Mouse (Mus musculus): ENCODE data around the gene Cdk2ap2. TPM values are rescaled to one million over a fixed set of nuclear protein-coding genes. Genes with fewer than 3 reads are reported as not detected.
A peak's percentile ranks its signal among the peaks of the same experiment; 100 is the strongest.
"Not testable (repeated sequence)": the region's sequence is repeated elsewhere in the genome, so short reads cannot be mapped to it uniquely, and the experiment has no call there.

Gene Cdk2ap2
- 26.9 and 32.5 TPM in 2 replicates for polyA plus RNA-seq (2011; ENCODE audit: insufficient read depth, insufficient read length, low read depth, missing spikeins)

DNA sequence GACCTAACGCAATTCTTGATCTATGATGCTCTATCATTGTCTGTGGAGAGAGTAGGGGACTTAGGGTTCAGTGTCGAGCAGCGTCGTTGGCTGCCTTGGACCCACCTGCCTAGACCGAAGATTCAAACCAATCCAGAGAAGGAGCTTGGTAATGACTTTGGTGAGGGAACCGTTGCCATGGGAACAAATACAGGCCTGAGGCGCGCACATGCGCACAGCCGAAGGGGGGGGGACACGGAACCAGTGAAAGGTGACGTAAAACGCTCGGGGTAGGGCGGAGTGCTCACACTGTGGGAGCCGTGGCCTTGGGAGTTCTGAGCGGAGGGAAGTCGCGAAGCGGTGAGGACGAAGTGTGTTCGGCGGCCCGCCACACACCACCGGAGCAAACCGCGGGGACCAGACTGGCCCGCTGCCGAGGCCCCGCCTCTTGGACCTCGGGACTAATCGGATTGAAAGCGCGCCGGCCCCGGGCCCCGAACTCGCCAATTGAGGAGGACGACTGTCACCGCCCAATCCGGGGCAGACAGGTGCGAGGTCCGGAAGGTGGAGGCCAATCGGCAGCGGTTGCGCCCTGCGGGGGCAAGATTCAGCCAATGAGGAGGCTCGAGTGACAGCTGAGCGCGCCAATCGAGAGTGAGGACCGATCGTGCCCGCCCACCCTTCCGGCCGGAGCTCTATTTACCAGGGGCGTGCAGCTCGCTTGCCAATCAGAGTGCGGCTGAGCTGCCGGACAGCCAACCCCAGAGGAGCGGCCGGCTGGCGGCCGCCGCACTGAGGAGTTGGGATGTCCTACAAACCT is at the start of gene Cdk2ap2:
Cdk2ap2 (plus strand) TSS at position 541 of the 799 bp plus-strand sequence.
- TF ChIP-seq EP300 (IDR thresholded peaks at IDR 0.05; ENCODE audit: insufficient read depth, low read depth, low read length), result no peak
- no peak for TF ChIP-seq CTCF (IDR thresholded peaks at IDR 0.05; ENCODE audit: low read depth, low read length)
- no peak for TF ChIP-seq POLR2A (IDR thresholded peaks at IDR 0.05; ENCODE audit: insufficient read depth, low read length)
- Histone ChIP-seq H3K4me1 (ENCODE audit: control insufficient read depth, insufficient read depth, low read length) (peaks cover 2% of the 10 kb centered on the region), H3K27me3 (ENCODE audit: control insufficient read depth, insufficient read depth, low read length, poor library complexity, severe bottlenecking) (no peaks in the 10 kb centered on the region), H3K4me3 (ENCODE audit: low read depth, low read length) (peak within 1 kb of the TSS; percentile 76), H3K36me3 (ENCODE audit: control insufficient read depth, insufficient read depth, low read length, poor library complexity, severe bottlenecking) (no peaks in the 10 kb centered on the region), H3K9ac (ENCODE audit: low read depth, poor library complexity, severe bottlenecking) (peak within 1 kb of the TSS; percentile 48), H3K9me3 (replicated peaks; ENCODE audit: control insufficient read depth, insufficient read depth, low read length, poor library complexity, severe bottlenecking) (no peaks in the 10 kb centered on the region), H3K27ac (ENCODE audit: insufficient read depth, low read length) (peak within 1 kb of the TSS; percentile 35; the same call in 1 of the 2 replicates)

- Histone ChIP-seq H3K27ac (ENCODE audit: insufficient read depth, low read length) (no peak overlapping the region), H3K27me3 (ENCODE audit: control insufficient read depth, insufficient read depth, low read length, poor library complexity, severe bottlenecking) (no peaks in the 10 kb centered on the region), H3K9ac (ENCODE audit: low read depth, poor library complexity, severe bottlenecking) (no peak overlapping the region), H3K4me3 (ENCODE audit: low read depth, low read length) (no peak overlapping the region), H3K36me3 (ENCODE audit: control insufficient read depth, insufficient read depth, low read length, poor library complexity, severe bottlenecking) (no peaks in the 10 kb centered on the region), H3K9me3 (replicated peaks; ENCODE audit: control insufficient read depth, insufficient read depth, low read length, poor library complexity, severe bottlenecking) (peaks cover 15% of the 10 kb centered on the region), H3K4me1 (ENCODE audit: control insufficient read depth, insufficient read depth, low read length) (no peaks in the 10 kb centered on the region)
- TF ChIP-seq POLR2A (IDR thresholded peaks at IDR 0.05; ENCODE audit: insufficient read depth, low read length) (no peak), CTCF (IDR thresholded peaks at IDR 0.05; ENCODE audit: low read depth, low read length) (peak; percentile 82), EP300 (IDR thresholded peaks at IDR 0.05; ENCODE audit: insufficient read depth, low read depth, low read length) (no peak)
Measured at GRCm38 (mm10) chr19:4047859-4048258, 49.1 kb upstream of the Cdk2ap2 start.

GRCm38 (mm10) chr19:4049069-4049468 is 47.9 kb upstream of the Cdk2ap2 start:
- H3K27ac ChIP-seq (ENCODE audit: insufficient read depth, low read length); H3K4me1 ChIP-seq (ENCODE audit: control insufficient read depth, insufficient read depth, low read length); H3K27me3 ChIP-seq (ENCODE audit: control insufficient read depth, insufficient read depth, low read length, poor library complexity, severe bottlenecking); H3K9ac ChIP-seq (ENCODE audit: low read depth, poor library complexity, severe bottlenecking); H3K36me3 ChIP-seq (ENCODE audit: control insufficient read depth, insufficient read depth, low read length, poor library complexity, severe bottlenecking); H3K4me3 ChIP-seq (ENCODE audit: low read depth, low read length): not testable (repeated sequence)
- H3K9me3 ChIP-seq (replicated peaks; ENCODE audit: control insufficient read depth, insufficient read depth, low read length, poor library complexity, severe bottlenecking), result peaks cover 13% of the 10 kb centered on the region

- H3K9me3 ChIP-seq (replicated peaks; ENCODE audit: control insufficient read depth, insufficient read depth, low read length, poor library complexity, severe bottlenecking), result no peaks in the 10 kb centered on the region
- no peaks in the 10 kb centered on the region for H3K36me3 ChIP-seq (ENCODE audit: control insufficient read depth, insufficient read depth, low read length, poor library complexity, severe bottlenecking)
- no peaks in the 10 kb centered on the region for H3K4me1 ChIP-seq (ENCODE audit: control insufficient read depth, insufficient read depth, low read length)
- H3K27me3 ChIP-seq (ENCODE audit: control insufficient read depth, insufficient read depth, low read length, poor library complexity, severe bottlenecking), result no peaks in the 10 kb centered on the region
- no peak overlapping the region for H3K27ac ChIP-seq (ENCODE audit: insufficient read depth, low read length)
- TF ChIP-seq EP300 (IDR thresholded peaks at IDR 0.05; ENCODE audit: insufficient read depth, low read depth, low read length) (no peak), CTCF (IDR thresholded peaks at IDR 0.05; ENCODE audit: low read depth, low read length) (peak; percentile 21), POLR2A (IDR thresholded peaks at IDR 0.05; ENCODE audit: insufficient read depth, low read length) (no peak)
- H3K4me3 ChIP-seq (ENCODE audit: low read depth, low read length), result no peak overlapping the region
- no peak overlapping the region for H3K9ac ChIP-seq (ENCODE audit: low read depth, poor library complexity, severe bottlenecking)
Measured at GRCm38 (mm10) chr19:4051016-4051415, 46.0 kb upstream of the Cdk2ap2 start.

DNA sequence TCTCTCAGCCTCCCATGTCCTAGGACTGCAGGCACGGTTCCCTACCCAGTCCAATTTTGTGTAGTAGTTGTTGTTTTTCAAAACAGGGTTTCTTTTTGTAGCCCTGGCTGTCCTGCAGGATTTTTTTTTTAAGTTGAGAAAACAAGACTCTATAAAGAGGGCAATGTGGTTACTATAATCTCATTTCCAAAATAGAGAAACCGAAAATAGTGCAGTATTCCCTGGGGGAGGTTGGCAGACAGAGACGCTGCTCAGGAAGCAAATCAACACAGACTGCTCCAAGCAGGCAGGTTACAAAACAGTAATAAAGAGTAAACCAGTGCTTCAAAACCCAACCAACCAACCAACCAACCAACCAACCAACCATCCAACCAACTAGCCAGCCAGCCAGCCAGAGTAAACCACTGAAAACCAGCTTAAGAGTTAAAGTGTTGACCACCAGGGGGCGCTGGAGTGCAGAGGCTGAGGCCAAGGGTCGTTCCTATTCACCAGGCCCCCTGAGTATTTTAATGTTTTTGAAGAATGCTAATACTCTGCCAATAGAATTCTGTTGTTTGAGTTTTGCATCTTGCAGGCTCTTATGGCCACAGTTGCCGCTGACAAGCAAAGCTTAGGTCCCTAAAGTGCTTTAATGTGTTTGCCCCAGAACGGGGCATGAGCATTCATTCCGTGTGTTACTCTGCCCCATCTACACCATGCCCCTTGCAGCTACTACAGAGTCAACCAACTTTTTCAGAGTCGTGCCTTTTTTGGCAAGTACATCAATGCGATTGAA is 45.1 kb upstream of the Cdk2ap2 start:
- H3K4me1 ChIP-seq (ENCODE audit: control insufficient read depth, insufficient read depth, low read length), result peaks cover 2% of the 10 kb centered on the region
- no peak for TF ChIP-seq EP300 (IDR thresholded peaks at IDR 0.05; ENCODE audit: insufficient read depth, low read depth, low read length)
- peak; percentile 87 for TF ChIP-seq CTCF (IDR thresholded peaks at IDR 0.05; ENCODE audit: low read depth, low read length)
- no peak overlapping the region for H3K27ac ChIP-seq (ENCODE audit: insufficient read depth, low read length)
- no peaks in the 10 kb centered on the region for H3K36me3 ChIP-seq (ENCODE audit: control insufficient read depth, insufficient read depth, low read length, poor library complexity, severe bottlenecking)
- H3K9me3 ChIP-seq (replicated peaks; ENCODE audit: control insufficient read depth, insufficient read depth, low read length, poor library complexity, severe bottlenecking), result no peaks in the 10 kb centered on the region
- no peak overlapping the region for H3K9ac ChIP-seq (ENCODE audit: low read depth, poor library complexity, severe bottlenecking)
- H3K4me3 ChIP-seq (ENCODE audit: low read depth, low read length), result no peak overlapping the region
- H3K27me3 ChIP-seq (ENCODE audit: control insufficient read depth, insufficient read depth, low read length, poor library complexity, severe bottlenecking), result no peaks in the 10 kb centered on the region

GRCm38 (mm10) chr19:4052516-4053030 is 44.4 kb upstream of the Cdk2ap2 start:
- Histone ChIP-seq H3K36me3 (ENCODE audit: control insufficient read depth, insufficient read depth, low read length, poor library complexity, severe bottlenecking) (no peaks in the 10 kb centered on the region), H3K27ac (ENCODE audit: insufficient read depth, low read length) (no peak overlapping the region), H3K9ac (ENCODE audit: low read depth, poor library complexity, severe bottlenecking) (no peak overlapping the region), H3K4me1 (ENCODE audit: control insufficient read depth, insufficient read depth, low read length) (peaks cover 4% of the 10 kb centered on the region), H3K4me3 (ENCODE audit: low read depth, low read length) (no peak overlapping the region), H3K27me3 (ENCODE audit: control insufficient read depth, insufficient read depth, low read length, poor library complexity, severe bottlenecking) (no peaks in the 10 kb centered on the region), H3K9me3 (replicated peaks; ENCODE audit: control insufficient read depth, insufficient read depth, low read length, poor library complexity, severe bottlenecking) (no peaks in the 10 kb centered on the region)
- TF ChIP-seq CTCF (IDR thresholded peaks at IDR 0.05; ENCODE audit: low read depth, low read length), result no peak
- no peak for TF ChIP-seq EP300 (IDR thresholded peaks at IDR 0.05; ENCODE audit: insufficient read depth, low read depth, low read length)
- TF ChIP-seq POLR2A (IDR thresholded peaks at IDR 0.05; ENCODE audit: insufficient read depth, low read length), result no peak

Measured in ES-Bruce4 (cell line).